Mouse (Mus musculus) embryonic facial prominence, embryonic 13.5 days (tissue): ENCODE data around the gene Fdx1. TPM values are rescaled to one million over a fixed set of nuclear protein-coding genes. Genes with fewer than 3 reads are reported as not detected.
A peak's percentile ranks its signal among the peaks of the same experiment; 100 is the strongest.

Experiments
- ATAC-seq: fragments of 200-750 bp; cut with Nextera tagmentation; 2 replicates; pipeline ENCODE4 v1.8.0; 2017; ENCODE audit warnings: low read depth; ENCODE audit not compliant: insufficient number of reproducible peaks, insufficient read depth, low FRiP score, low TSS enrichment
- H3K27ac ChIP-seq: fragments of 300-500 bp; sonication (generic); 2 replicates; pipeline ENCODE4 v1.5.1; 2015; ENCODE audit warnings: moderate library complexity, mild to moderate bottlenecking, inconsistent platforms
- H3K27me3 ChIP-seq: fragments of 300-500 bp; sonication (generic); 2 replicates; pipeline ENCODE4 v1.6.1; 2015; ENCODE audit warnings: mild to moderate bottlenecking, inconsistent platforms
- H3K36me3 ChIP-seq: fragments of 300-500 bp; sonication (generic); 2 replicates; pipeline ENCODE4 v1.6.1; 2015; ENCODE audit warnings: mild to moderate bottlenecking, inconsistent platforms
- H3K4me1 ChIP-seq: fragments of 300-500 bp; sonication (generic); 2 replicates; pipeline ENCODE4 v1.6.1; 2015; ENCODE audit warnings: inconsistent platforms
- H3K4me2 ChIP-seq: fragments of 300-500 bp; sonication (generic); 2 replicates; pipeline ENCODE4 v1.6.1; 2015; ENCODE audit warnings: moderate library complexity, mild to moderate bottlenecking, inconsistent platforms
- H3K4me3 ChIP-seq: fragments of 300-500 bp; sonication (generic); 2 replicates; pipeline ENCODE4 v1.5.1; 2015; ENCODE audit warnings: mild to moderate bottlenecking, inconsistent platforms
- H3K9ac ChIP-seq: fragments of 300-500 bp; sonication (generic); 2 replicates; pipeline ENCODE4 v1.6.1; 2015; ENCODE audit warnings: mild to moderate bottlenecking, inconsistent platforms
- H3K9me3 ChIP-seq: fragments of 300-500 bp; sonication (generic); 2 replicates; pipeline ENCODE4 v1.6.1; 2016; ENCODE audit warnings: inconsistent platforms
- WGBS: fragments of 180-500 bp; shearing (Covaris S2); methylation state at CpG from one replicate; pipeline ENCODE4 v1.1.7; 2015; ENCODE audit warnings: mixed read lengths; 5-methylcytosine and 5-hydroxymethylcytosine counted together
- polyA plus RNA-seq: library from polyadenylated mRNA; unstranded; fragments of >200 nt; fragmentation: Nextera tagmentation; extraction: Ambion mirVana; gene quantifications from 2 replicates; pipeline ENCODE4 v1.2.1, GENCODE M21; 2015

Fdx1 gene
- polyA plus RNA-seq, 1 experiment from 2014 or later: 56.5 TPM

GRCm38 (mm10) chr9:51990828-51991227 lies 27.5 kb upstream of the Fdx1 start:
- Histone ChIP-seq H3K4me1 (peaks cover 4% of the 10 kb centered on the region), H3K27me3 (no peaks in the 10 kb centered on the region), H3K4me3 (no peak overlapping the region), H3K9me3 (0 out of 2 replicates have a peak, but pooled peaks cover 3% of the 10 kb centered on the region), H3K9ac (no peak overlapping the region), H3K27ac (no peak overlapping the region), H3K4me2 (no peak overlapping the region), H3K36me3 (no peaks in the 10 kb centered on the region)
- WGBS: 20% methylated on average over 2 of the region's 2 CpGs
- ATAC-seq: no peak

- no peaks in the 10 kb centered on the region for H3K27me3 ChIP-seq
- H3K4me3 ChIP-seq: no peak overlapping the region
- H3K4me2 ChIP-seq: no peak overlapping the region
- no peak overlapping the region for H3K9ac ChIP-seq
- no peaks in the 10 kb centered on the region for H3K9me3 ChIP-seq
- no peaks in the 10 kb centered on the region for H3K36me3 ChIP-seq
- peak overlapping the region; percentile 22; the same call in 1 of the 2 replicates for H3K27ac ChIP-seq
- no peaks in the 10 kb centered on the region for H3K4me1 ChIP-seq
- ATAC-seq: peak; percentile 52; the same call in 1 of the 2 replicates
- WGBS: 69% methylated on average over 11 of the region's 11 CpGs
These were observed 22.2 kb upstream of the Fdx1 start for GRCm38 (mm10) chr9:51985493-51986099.

- no peak overlapping the region for H3K4me2 ChIP-seq
- H3K27ac ChIP-seq: 0 out of 2 replicates have a peak overlapping the region, but pooled peaks have one; percentile 14
- no peaks in the 10 kb centered on the region for H3K4me1 ChIP-seq
- no peaks in the 10 kb centered on the region for H3K9me3 ChIP-seq
- H3K27me3 ChIP-seq: no peaks in the 10 kb centered on the region
- H3K9ac ChIP-seq: no peak overlapping the region
- WGBS: 73% methylated on average over 1 of the region's 1 CpGs
- ATAC-seq: no peak
- no peak overlapping the region for H3K4me3 ChIP-seq
- H3K36me3 ChIP-seq: no peaks in the 10 kb centered on the region
These were observed 17.8 kb upstream of the Fdx1 start for GRCm38 (mm10) chr9:51981131-51981530.

GRCm38 (mm10) chr9:51979301-51979700 lies 15.9 kb upstream of the Fdx1 start:
- Histone ChIP-seq H3K27ac (no peak overlapping the region), H3K9me3 (no peaks in the 10 kb centered on the region), H3K4me2 (no peak overlapping the region), H3K27me3 (no peaks in the 10 kb centered on the region), H3K9ac (no peak overlapping the region), H3K36me3 (no peaks in the 10 kb centered on the region), H3K4me1 (no peaks in the 10 kb centered on the region), H3K4me3 (no peak overlapping the region)
- no peak for ATAC-seq
- 90% methylated on average over 6 of the region's 6 CpGs for WGBS

- Histone ChIP-seq H3K27ac (no peak overlapping the region), H3K4me3 (no peak overlapping the region), H3K4me2 (no peak overlapping the region), H3K9ac (no peak overlapping the region), H3K4me1 (no peaks in the 10 kb centered on the region), H3K27me3 (no peaks in the 10 kb centered on the region), H3K9me3 (no peaks in the 10 kb centered on the region), H3K36me3 (no peaks in the 10 kb centered on the region)
- 91% methylated on average over 6 of the region's 6 CpGs for WGBS
- no peak for ATAC-seq
These were observed 15.3 kb upstream of the Fdx1 start for GRCm38 (mm10) chr9:51978545-51979259.

GRCm38 (mm10) chr9:51977439-51978000 lies 14.2 kb upstream of the Fdx1 start:
- 0 out of 2 replicates have a peak, but pooled peaks have one; percentile 52 for ATAC-seq

GRCm38 (mm10) chr9:51974871-51975270 lies 11.5 kb upstream of the Fdx1 start:
- Histone ChIP-seq H3K4me1 (no peaks in the 10 kb centered on the region), H3K4me2 (no peak overlapping the region), H3K9me3 (no peaks in the 10 kb centered on the region), H3K27ac (no peak overlapping the region), H3K4me3 (no peak overlapping the region), H3K36me3 (no peaks in the 10 kb centered on the region), H3K27me3 (no peaks in the 10 kb centered on the region), H3K9ac (no peak overlapping the region)
- WGBS: 82% methylated on average over 4 of the region's 4 CpGs
- no peak for ATAC-seq

More at GRCm38 (mm10) chr9:51977439-51978000, 14.2 kb upstream of the Fdx1 start:
- H3K9ac ChIP-seq: no peak overlapping the region
- no peaks in the 10 kb centered on the region for H3K4me1 ChIP-seq
- WGBS: 44% methylated on average over 5 of the region's 5 CpGs
- no peaks in the 10 kb centered on the region for H3K36me3 ChIP-seq
- H3K9me3 ChIP-seq: no peaks in the 10 kb centered on the region
- H3K27me3 ChIP-seq: no peaks in the 10 kb centered on the region
- no peak overlapping the region for H3K27ac ChIP-seq
- H3K4me2 ChIP-seq: no peak overlapping the region
- H3K4me3 ChIP-seq: no peak overlapping the region

- Histone ChIP-seq H3K27ac (no peak overlapping the region), H3K4me1 (no peaks in the 10 kb centered on the region), H3K27me3 (no peaks in the 10 kb centered on the region), H3K4me2 (no peak overlapping the region), H3K4me3 (no peak overlapping the region), H3K9ac (no peak overlapping the region), H3K9me3 (no peaks in the 10 kb centered on the region), H3K36me3 (no peaks in the 10 kb centered on the region)
- no peak for ATAC-seq
- WGBS: 52% methylated on average over 3 of the region's 3 CpGs
These were observed 10.5 kb upstream of the Fdx1 start for GRCm38 (mm10) chr9:51973846-51974245.

GRCm38 (mm10) chr9:51966373-51966772 lies 3.0 kb upstream of the Fdx1 start:
- ATAC-seq: no peak
- Histone ChIP-seq H3K4me1 (peaks cover 12% of the 10 kb centered on the region; the same call in 1 of the 2 replicates), H3K27me3 (no peaks in the 10 kb centered on the region), H3K27ac (no peak overlapping the region), H3K9ac (no peak overlapping the region), H3K9me3 (no peaks in the 10 kb centered on the region), H3K36me3 (no peaks in the 10 kb centered on the region), H3K4me3 (no peak overlapping the region), H3K4me2 (no peak overlapping the region)

- 71% methylated on average over 6 of the region's 6 CpGs for WGBS
- Histone ChIP-seq H3K4me2 (no peak overlapping the region), H3K36me3 (no peaks in the 10 kb centered on the region), H3K4me1 (peaks cover 16% of the 10 kb centered on the region; the same call in 1 of the 2 replicates), H3K9ac (no peak overlapping the region), H3K27me3 (no peaks in the 10 kb centered on the region), H3K4me3 (no peak overlapping the region), H3K9me3 (no peaks in the 10 kb centered on the region), H3K27ac (no peak overlapping the region)
- ATAC-seq: no peak
These were observed 754 bp upstream of the Fdx1 start for GRCm38 (mm10) chr9:51964110-51964509.

GRCm38 (mm10) chr9:51961190-51961909 lies 2.0 kb downstream of the Fdx1 start:
- peak overlapping the region; percentile 69 for H3K4me2 ChIP-seq
- no peaks in the 10 kb centered on the region for H3K9me3 ChIP-seq
- peaks cover 16% of the 10 kb centered on the region; the same call in 1 of the 2 replicates for H3K4me1 ChIP-seq
- ATAC-seq: no peak
- 62% methylated on average over 6 of the region's 6 CpGs for WGBS
- H3K27ac ChIP-seq: no peak overlapping the region
- H3K36me3 ChIP-seq: peaks cover 3% of the 10 kb centered on the region
- H3K27me3 ChIP-seq: no peaks in the 10 kb centered on the region
- no peak overlapping the region for H3K9ac ChIP-seq
- no peak overlapping the region for H3K4me3 ChIP-seq
